Mouse (Mus musculus): ENCODE data around the gene Endod1. TPM values are rescaled to one million over a fixed set of nuclear protein-coding genes. Genes with fewer than 3 reads are reported as not detected.

Endod1 gene
- polyA plus RNA-seq, 1 experiment from 2014 or later: 10.4 TPM

DNA sequence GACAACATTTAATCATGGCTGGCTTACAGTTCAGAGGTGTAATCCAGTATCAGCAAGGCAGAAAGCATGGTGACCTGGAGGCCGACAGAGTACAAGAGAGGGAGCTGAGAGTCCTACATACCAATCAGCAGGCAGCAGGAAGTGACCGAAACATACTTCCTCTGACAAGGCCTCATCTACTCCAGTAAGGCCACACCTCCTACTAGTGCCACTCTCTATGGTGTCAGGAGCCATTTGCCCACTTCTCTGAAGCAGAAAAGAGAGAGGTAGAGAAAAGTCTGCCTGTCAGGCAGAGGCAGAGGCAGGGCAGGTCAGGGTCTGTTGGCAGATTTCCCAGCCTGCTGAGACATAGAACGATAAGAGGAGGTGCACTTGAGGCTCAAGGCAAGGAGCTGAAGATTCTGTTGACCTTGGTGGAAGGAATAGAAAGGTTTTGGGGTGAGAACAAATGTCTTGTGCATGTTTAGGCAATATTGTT is 10.6 kb upstream of the Endod1 start:
- Histone ChIP-seq H3K4me3 (no peak overlapping the region), H3K9me3 (no peaks in the 10 kb centered on the region), H3K9ac (replicated peaks) (no peak overlapping the region), H3K4me1 (no peaks in the 10 kb centered on the region), H3K4me2 (replicated peaks) (no peak overlapping the region), H3K27ac (replicated peaks) (no peak overlapping the region), H3K27me3 (no peaks in the 10 kb centered on the region), H3K36me3 (no peaks in the 10 kb centered on the region)
- WGBS: 86% methylated on average over 3 of the region's 3 CpGs
- no peak for ATAC-seq (replicated peaks)

DNA sequence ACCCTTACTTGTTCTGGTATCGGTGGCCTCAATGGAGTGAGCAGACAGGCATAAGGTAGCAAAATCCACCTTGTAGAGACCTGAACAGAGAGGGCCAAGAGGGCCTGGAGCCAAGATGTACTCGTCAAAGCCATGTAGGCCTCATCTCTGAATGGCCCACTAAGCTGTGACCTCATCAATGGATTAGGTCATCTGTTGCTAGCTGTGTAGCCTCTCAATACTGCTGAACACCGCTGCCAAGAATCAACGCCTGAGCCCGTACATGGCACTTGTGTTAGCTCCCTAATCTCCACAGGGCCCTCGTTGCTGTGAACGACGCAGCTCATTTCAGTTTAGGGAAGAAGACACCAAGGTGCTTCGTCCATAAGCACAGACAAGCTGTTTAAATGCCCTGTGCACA is 10.0 kb upstream of the Endod1 start:
- WGBS: 76% methylated on average over 9 of the region's 9 CpGs
- Histone ChIP-seq H3K4me3 (no peak overlapping the region), H3K4me1 (no peaks in the 10 kb centered on the region), H3K27me3 (no peaks in the 10 kb centered on the region), H3K4me2 (replicated peaks) (no peak overlapping the region), H3K9me3 (no peaks in the 10 kb centered on the region), H3K36me3 (no peaks in the 10 kb centered on the region), H3K27ac (replicated peaks) (no peak overlapping the region), H3K9ac (replicated peaks) (no peak overlapping the region)
- no peak for ATAC-seq (replicated peaks)

DNA sequence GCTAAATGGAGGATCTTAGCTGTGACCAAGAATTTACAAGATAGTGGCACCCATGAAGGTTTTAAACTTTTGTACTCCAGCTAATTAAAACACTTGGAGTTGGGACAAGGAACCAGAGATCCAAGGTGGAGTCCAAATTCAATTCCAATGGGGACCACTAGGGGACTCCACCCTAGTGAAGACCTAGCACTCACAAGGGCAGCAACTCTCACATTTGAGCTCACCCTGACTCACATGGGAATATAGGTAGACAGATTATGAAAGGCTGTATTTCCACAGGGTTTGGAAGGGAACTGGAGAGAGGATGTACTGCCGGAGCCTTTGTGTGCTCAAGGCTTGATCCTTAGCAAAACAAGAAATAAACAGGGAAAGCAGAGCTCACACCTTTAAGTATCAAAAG is 9.0 kb upstream of the Endod1 start:
- 82% methylated on average over 1 of the region's 1 CpGs for WGBS
- H3K27me3 ChIP-seq: no peaks in the 10 kb centered on the region
- H3K9ac ChIP-seq (replicated peaks): no peak overlapping the region
- no peak overlapping the region for H3K27ac ChIP-seq (replicated peaks)
- H3K36me3 ChIP-seq: no peaks in the 10 kb centered on the region
- no peak overlapping the region for H3K4me3 ChIP-seq
- no peaks in the 10 kb centered on the region for H3K9me3 ChIP-seq
- H3K4me2 ChIP-seq (replicated peaks): no peak overlapping the region
- no peak for ATAC-seq (replicated peaks)
- H3K4me1 ChIP-seq: no peaks in the 10 kb centered on the region

DNA sequence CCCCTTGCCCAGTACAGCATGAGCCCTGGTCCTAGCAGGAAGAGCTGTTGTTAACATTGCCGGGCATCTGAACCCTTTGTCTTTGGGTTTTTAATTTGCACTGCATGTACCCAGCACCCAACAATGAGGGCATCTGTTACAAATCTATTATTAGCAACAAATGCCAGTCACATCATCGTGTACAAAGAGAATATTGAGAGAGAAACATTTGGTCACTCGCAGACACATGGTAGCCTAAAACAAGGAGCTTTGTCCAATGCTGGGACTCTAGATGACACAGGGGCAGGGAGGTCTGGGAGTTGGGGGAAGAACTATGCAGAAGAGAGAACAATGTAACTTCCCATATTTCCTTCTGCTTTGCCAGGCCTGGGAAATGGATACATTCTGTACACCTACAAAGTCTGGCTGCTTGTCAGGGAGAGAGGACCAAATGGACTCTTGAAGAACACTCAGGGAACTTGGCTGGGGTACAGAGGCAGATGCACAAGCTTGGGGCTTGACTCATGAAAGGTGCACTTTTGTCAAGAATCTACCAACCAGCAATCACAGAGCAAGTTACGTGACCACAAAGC is 7.8 kb upstream of the Endod1 start:
- H3K27me3 ChIP-seq: no peaks in the 10 kb centered on the region
- H3K27ac ChIP-seq (replicated peaks): no peak overlapping the region
- 42% methylated on average over 4 of the region's 4 CpGs for WGBS
- no peak overlapping the region for H3K4me3 ChIP-seq
- no peak for ATAC-seq (replicated peaks)
- no peak overlapping the region for H3K9ac ChIP-seq (replicated peaks)
- H3K4me1 ChIP-seq: no peaks in the 10 kb centered on the region
- no peak overlapping the region for H3K4me2 ChIP-seq (replicated peaks)
- H3K36me3 ChIP-seq: no peaks in the 10 kb centered on the region
- no peaks in the 10 kb centered on the region for H3K9me3 ChIP-seq

DNA sequence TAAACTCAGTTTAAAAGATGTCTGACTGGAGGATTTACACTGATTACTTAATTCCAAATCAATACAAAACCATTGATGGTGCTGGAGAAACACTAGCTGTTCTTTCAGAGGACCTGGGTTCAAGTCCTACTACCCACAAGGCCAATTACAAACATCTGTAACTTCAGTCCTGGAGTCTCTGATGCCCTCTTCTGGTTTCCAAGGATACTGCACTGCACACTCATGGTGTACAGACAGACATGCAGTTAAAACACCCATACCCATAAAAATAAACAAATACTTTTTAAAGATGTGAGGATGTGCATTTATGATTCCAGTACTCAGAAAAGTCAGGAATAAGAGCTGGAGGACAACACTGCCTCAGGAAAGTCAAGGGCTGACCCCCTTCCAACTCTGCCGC is 6.7 kb upstream of the Endod1 start:
- no peak overlapping the region for H3K27ac ChIP-seq (replicated peaks)
- no peak for ATAC-seq (replicated peaks)
- no peaks in the 10 kb centered on the region for H3K9me3 ChIP-seq
- H3K9ac ChIP-seq (replicated peaks): no peak overlapping the region
- no peak overlapping the region for H3K4me3 ChIP-seq
- H3K4me1 ChIP-seq: no peaks in the 10 kb centered on the region
- H3K27me3 ChIP-seq: no peaks in the 10 kb centered on the region
- no peaks in the 10 kb centered on the region for H3K36me3 ChIP-seq
- no peak overlapping the region for H3K4me2 ChIP-seq (replicated peaks)
- WGBS: 98% methylated on average over 1 of the region's 1 CpGs

DNA sequence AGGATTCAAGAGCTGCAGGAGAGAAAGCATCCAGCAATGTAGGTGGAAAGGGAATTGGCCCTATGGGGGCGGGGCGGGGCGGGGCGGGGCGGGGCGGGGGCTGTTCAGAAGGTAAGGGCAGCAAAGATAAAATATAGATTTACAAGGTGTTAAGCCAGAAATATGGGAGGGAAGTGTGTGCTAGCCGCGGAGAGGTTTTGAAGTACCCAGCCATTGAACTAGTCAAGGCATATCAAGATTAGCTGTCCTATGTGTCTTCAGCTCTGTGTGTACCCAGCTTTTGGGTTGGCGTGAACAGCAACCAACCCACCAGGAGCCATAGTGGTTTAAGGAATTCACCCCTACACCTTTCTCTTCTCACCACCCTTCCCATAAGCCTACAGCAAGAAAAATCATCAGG is 5.5 kb upstream of the Endod1 start:
- Histone ChIP-seq H3K4me3 (no peak overlapping the region), H3K27me3 (no peaks in the 10 kb centered on the region), H3K27ac (replicated peaks) (no peak overlapping the region), H3K9ac (replicated peaks) (no peak overlapping the region), H3K36me3 (no peaks in the 10 kb centered on the region), H3K4me1 (peaks cover 4% of the 10 kb centered on the region), H3K9me3 (no peaks in the 10 kb centered on the region), H3K4me2 (replicated peaks) (no peak overlapping the region)
- WGBS: 84% methylated on average over 9 of the region's 9 CpGs
- no peak for ATAC-seq (replicated peaks)

DNA sequence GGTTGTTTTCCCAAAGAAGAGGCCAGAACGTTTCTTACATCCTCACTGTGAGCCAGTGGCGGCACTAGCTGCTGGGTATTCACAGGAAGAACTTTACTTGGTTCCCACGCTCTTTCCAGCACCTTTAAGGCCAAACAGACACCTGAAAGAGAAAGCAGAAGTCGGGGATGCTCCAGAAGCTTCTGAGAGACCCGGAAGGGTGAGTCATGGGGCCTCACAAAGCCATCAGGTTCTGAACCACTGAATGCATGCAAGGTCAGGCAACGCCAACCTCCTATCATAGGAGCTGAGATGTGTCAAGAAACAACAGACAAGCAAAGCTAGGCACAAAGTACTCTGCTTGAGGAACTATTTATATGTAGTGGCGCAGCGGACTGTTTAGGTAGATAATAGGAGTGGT is 4.4 kb upstream of the Endod1 start:
- peaks cover 10% of the 10 kb centered on the region for H3K4me1 ChIP-seq
- no peaks in the 10 kb centered on the region for H3K36me3 ChIP-seq
- H3K9ac ChIP-seq (replicated peaks): no peak overlapping the region
- no peak overlapping the region for H3K27ac ChIP-seq (replicated peaks)
- H3K27me3 ChIP-seq: no peaks in the 10 kb centered on the region
- 89% methylated on average over 8 of the region's 8 CpGs for WGBS
- no peaks in the 10 kb centered on the region for H3K9me3 ChIP-seq
- H3K4me2 ChIP-seq (replicated peaks): no peak overlapping the region
- no peak overlapping the region for H3K4me3 ChIP-seq
- no peak for ATAC-seq (replicated peaks)

DNA sequence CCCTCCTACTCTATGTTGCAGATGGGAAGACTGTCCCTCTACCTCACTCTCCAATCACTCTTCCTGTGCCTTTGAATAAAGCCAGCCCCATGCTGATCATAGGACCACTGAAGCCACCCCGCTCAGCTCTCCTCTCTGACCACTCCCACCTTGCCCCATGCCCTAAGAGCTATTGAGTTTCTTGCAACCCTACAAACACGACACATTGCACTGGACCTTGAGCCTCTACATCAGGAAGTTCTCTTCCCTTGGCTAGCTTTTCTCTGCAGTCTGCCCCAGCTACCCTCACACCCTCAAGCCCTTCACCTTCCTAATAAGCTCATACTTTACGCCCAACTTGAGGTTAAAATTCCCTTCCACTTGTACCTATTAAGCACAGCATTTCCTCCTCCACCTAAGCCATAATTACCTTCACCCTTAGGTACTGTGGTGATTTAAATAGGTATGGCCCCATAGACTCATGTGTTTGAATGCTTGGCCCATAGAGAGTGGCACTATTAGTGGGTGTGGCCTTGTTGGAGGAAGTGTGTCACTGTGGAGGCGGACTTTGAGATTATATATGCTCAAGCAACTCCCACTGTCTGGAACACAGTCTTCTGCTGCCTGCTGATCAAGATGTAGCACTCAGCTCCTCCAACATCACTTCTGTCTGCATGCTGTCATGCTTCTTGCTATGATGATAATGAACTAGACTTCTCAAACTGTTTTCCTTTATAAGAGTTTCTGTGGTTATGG is 2.0 kb upstream of the Endod1 start:
- Histone ChIP-seq H3K27ac (replicated peaks) (no peak overlapping the region), H3K9me3 (no peaks in the 10 kb centered on the region), H3K4me1 (peaks cover 15% of the 10 kb centered on the region), H3K27me3 (no peaks in the 10 kb centered on the region), H3K4me2 (replicated peaks) (no peak overlapping the region), H3K4me3 (no peak overlapping the region), H3K36me3 (no peaks in the 10 kb centered on the region), H3K9ac (replicated peaks) (no peak overlapping the region)
- no peak for ATAC-seq (replicated peaks)
- 86% methylated on average over 4 of the region's 4 CpGs for whole genome bisulfite sequencing

DNA sequence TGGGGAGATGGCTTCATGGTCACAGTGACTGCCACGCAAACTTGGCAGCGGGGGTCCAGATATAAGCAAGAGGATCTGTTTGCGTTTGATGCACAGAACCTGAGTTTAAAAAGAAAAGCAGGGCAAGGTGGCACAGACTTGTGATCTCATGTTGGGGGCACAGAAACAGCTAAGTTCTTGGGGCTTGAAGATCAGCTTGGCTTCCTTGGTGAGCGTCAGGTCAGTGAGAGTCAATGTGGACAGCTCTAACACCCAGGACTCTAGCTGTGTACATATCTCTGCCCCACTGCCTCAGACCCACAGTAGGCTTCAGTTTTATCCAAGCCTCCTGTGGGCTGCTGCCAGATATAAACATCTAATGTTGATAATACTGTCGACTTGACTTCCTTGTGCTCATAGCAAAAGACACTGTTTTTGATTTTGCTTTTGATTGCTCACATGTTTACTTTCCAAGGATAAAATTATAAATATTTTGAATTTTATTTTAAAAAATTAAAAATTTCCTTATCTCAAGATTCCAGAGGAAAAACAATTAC is 1.0 kb upstream of the Endod1 start:
- H3K4me1 ChIP-seq: peaks cover 15% of the 10 kb centered on the region
- H3K4me3 ChIP-seq: no peak overlapping the region
- no peak overlapping the region for H3K27ac ChIP-seq (replicated peaks)
- 74% methylated on average over 5 of the region's 5 CpGs for WGBS
- no peak for ATAC-seq (replicated peaks)
- no peaks in the 10 kb centered on the region for H3K27me3 ChIP-seq
- no peaks in the 10 kb centered on the region for H3K9me3 ChIP-seq
- H3K4me2 ChIP-seq (replicated peaks): no peak overlapping the region
- no peak overlapping the region for H3K9ac ChIP-seq (replicated peaks)
- no peaks in the 10 kb centered on the region for H3K36me3 ChIP-seq

DNA sequence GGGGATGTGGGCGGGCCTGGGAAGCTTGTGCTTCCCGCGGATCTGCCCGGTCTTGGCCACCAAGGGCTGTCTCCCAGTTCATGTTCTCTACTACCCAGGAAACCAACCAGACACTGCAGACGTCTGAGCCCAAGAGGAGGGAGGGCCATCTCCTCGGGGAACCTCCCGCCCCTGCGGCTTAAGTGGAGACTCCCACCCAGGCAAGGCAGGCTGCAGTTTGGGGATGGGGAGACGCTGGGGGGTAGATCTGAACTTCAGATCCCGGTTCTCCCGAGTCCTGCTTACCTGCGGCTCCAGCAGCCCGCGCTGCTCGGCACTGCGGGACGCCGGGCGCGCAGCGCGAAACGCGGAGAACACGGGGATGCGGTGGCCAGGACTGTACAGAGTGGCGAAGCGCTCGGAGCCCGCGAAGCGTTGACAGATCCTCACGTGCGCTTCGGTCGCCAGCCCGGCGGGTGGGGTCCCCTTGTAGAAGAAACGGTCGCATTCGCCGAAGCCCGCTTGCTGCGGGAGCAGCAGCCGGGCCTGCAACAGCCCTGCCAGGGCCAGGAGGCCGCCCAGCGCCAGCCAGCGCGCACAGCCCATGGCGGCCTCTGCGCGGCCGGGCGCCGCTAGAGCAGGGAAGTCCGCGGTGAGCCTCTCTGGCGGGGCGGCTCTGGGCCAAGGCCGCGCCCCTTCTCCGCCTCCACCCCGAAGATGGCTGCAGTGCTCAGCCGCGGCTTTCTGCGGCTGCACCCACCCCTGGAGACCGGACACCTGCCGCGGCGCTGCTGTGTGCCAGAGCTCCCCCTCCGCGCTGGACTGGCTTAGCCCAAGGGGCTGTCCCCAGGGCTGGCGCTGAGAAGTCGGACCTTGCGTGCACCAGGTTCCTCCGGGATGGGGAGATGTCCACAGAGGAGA is 671 bp downstream of the Endod1 start:
- ATAC-seq (replicated peaks): peak; percentile 93
- WGBS: under 1% methylated on average over 73 of the region's 76 CpGs
- H3K4me1 ChIP-seq: peaks cover 15% of the 10 kb centered on the region

DNA sequence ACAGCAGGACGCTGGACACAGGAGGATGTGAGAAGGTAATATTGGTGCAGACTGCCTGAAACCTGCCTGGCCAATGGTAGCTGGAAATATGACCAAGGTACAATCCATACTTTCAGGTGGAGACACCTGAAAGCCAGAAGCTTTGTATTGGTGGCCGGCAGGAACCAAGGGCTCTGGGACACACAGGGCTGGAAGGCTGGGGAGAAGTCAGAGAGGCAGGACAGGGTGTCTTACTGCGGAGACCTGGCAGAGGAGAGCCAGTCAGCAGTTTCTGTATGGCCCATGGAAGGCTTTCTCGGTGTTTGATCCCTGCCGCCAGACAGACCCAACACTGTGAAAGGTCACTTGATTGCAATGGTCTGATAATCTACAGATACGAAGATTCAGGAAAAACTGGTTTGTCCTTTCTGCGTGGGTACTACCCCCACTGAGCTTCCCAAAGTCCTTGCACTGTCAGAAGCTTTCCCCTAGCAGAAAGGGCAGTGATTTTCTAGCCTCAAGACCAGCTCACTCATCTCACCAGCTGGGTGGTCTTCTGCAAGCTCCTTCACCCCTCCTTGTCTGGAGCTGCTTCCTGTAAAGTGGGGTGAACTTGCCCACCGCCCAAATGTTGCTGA is 1.4 kb downstream of the Endod1 start:
- H3K4me2 ChIP-seq (replicated peaks): peak overlapping the region; percentile 97
- no peak for ATAC-seq (replicated peaks)
- no peak overlapping the region for H3K27ac ChIP-seq (replicated peaks)
- peak overlapping the region; percentile 89 for H3K9ac ChIP-seq (replicated peaks)
- no peaks in the 10 kb centered on the region for H3K36me3 ChIP-seq
- whole genome bisulfite sequencing: 27% methylated on average over 8 of the region's 8 CpGs
- no peaks in the 10 kb centered on the region for H3K27me3 ChIP-seq
- H3K4me1 ChIP-seq: peaks cover 15% of the 10 kb centered on the region
- H3K9me3 ChIP-seq: no peaks in the 10 kb centered on the region
- H3K4me3 ChIP-seq: peak overlapping the region; percentile 93

More for the DNA sequence above, 671 bp downstream of the Endod1 start:
- H3K27me3 ChIP-seq: no peaks in the 10 kb centered on the region
- H3K4me2 ChIP-seq (replicated peaks): peak overlapping the region; percentile 97
- H3K36me3 ChIP-seq: no peaks in the 10 kb centered on the region
- peak overlapping the region; percentile 93 for H3K4me3 ChIP-seq
- peak overlapping the region; percentile 89 for H3K9ac ChIP-seq (replicated peaks)
- H3K9me3 ChIP-seq: no peaks in the 10 kb centered on the region
- H3K27ac ChIP-seq (replicated peaks): peak overlapping the region; percentile 78

DNA sequence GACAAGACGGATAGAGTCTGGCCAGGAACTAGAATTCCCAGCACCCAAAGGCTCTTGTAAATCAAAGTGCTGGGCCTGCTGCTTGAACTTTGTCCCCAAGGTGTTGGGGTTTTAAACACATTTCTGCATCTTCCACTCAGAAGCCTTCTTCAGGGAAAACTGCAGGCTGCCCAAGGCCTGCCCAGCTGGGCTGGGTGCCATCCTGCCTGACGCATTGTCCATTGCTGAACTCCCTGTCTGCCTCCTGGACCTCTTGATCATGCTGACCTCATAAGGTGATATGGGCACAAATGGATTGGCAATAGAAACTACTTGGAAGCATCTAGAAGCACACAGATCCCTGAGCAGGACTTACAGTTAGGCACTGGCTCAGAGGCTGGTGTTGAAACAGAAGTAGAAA is 3.2 kb downstream of the Endod1 start:
- H3K4me3 ChIP-seq: no peak overlapping the region
- H3K4me2 ChIP-seq (replicated peaks): no peak overlapping the region
- H3K9ac ChIP-seq (replicated peaks): no peak overlapping the region
- no peak for ATAC-seq (replicated peaks)
- H3K27me3 ChIP-seq: no peaks in the 10 kb centered on the region
- peaks cover 15% of the 10 kb centered on the region for H3K4me1 ChIP-seq
- no peaks in the 10 kb centered on the region for H3K36me3 ChIP-seq
- H3K27ac ChIP-seq (replicated peaks): no peak overlapping the region
- WGBS: 97% methylated on average over 2 of the region's 2 CpGs
- no peaks in the 10 kb centered on the region for H3K9me3 ChIP-seq
